Mouse (Mus musculus) erythroblast, embryonic 14.5 days (primary cell): ENCODE results near the gene Prox1. TPM values are rescaled to one million over a fixed set of nuclear protein-coding genes. Genes with fewer than 3 reads are reported as not detected.

ENCODE experiments used
- H3K27me3 ChIP-seq: 2 replicates; pipeline ENCODE4 v1.6.1; 2012; ENCODE audit warnings: inconsistent platforms; ENCODE audit not compliant: control insufficient read depth
- H3K36me3 ChIP-seq: 2 replicates; pipeline ENCODE4 v1.6.1; 2012; ENCODE audit warnings: mild to moderate bottlenecking, inconsistent platforms; ENCODE audit not compliant: control insufficient read depth
- H3K4me1 ChIP-seq: 2 replicates; pipeline ENCODE4 v1.6.1; 2012; ENCODE audit warnings: inconsistent platforms; ENCODE audit not compliant: control insufficient read depth
- H3K4me3 ChIP-seq: replicated peaks from 2 replicates; pipeline ENCODE3; 2012; ENCODE audit warnings: moderate library complexity, mild to moderate bottlenecking, inconsistent platforms
- H3K9me3 ChIP-seq: 2 replicates; pipeline ENCODE4 v1.6.1; 2012; ENCODE audit warnings: low read length, inconsistent platforms, mixed read lengths; ENCODE audit not compliant: control insufficient read depth
- GATA1 ChIP-seq: IDR thresholded peaks from 2 replicates; pipeline ENCODE4 v1.6.1; 2012; ENCODE audit warnings: low read length, inconsistent platforms, mixed read lengths
- TAL1 ChIP-seq: IDR thresholded peaks from 3 replicates; pipeline ENCODE4 v1.6.1; 2012; ENCODE audit warnings: low read length, inconsistent platforms, mixed read lengths
- polyA plus RNA-seq: library from polyadenylated mRNA; stranded (reverse); fragments of >175 nt; gene quantifications from 2 replicates; pipeline ENCODE4 v1.2.3, GENCODE M21; 2012

Prox1 gene
- polyA plus RNA-seq, 1 experiment, result 0.03 TPM

DNA sequence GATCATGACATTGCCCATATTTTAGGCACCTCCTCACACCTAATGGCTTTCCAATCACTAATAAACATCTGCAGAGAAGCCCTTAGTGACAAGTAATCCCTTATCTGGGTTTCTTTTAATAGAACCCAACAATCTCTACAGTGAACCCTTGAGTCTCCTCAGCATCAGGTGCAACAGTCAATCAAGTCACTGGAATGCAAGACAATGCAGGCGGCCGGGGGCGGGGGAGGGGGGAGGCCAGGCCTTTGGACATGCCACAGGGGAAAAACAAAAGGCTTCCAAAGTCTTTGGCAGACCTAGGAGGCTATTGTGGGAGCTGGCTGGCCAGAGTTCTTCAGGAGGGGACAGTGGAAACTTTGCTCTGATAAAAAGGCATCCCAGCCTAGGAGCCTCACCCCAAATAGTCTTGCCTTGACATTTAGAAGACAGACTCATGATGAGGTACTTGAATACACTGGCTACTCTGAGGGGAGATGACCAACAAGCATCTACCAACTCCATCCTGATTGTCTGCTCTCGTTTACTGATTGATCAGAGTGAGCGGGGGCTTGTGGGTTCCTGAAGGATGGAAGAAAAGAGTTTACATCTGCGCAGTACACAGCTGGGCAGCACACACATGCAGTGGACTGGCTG lies 43.2 kb downstream of the Prox1 start:
- Histone ChIP-seq H3K4me1 (no peaks in the 10 kb centered on the region), H3K36me3 (no peaks in the 10 kb centered on the region; the same call in 1 of the 2 replicates), H3K4me3 (no peak overlapping the region), H3K9me3 (no peaks in the 10 kb centered on the region), H3K27me3 (no peaks in the 10 kb centered on the region)
- TF ChIP-seq TAL1, result no peak

GRCm38 (mm10) chr1:190124961-190125739 lies 45.4 kb downstream of the Prox1 start:
- H3K9me3 ChIP-seq, result no peaks in the 10 kb centered on the region
- no peaks in the 10 kb centered on the region for H3K27me3 ChIP-seq
- no peaks in the 10 kb centered on the region for H3K4me1 ChIP-seq
- no peak overlapping the region for H3K4me3 ChIP-seq
- no peaks in the 10 kb centered on the region; the same call in 1 of the 2 replicates for H3K36me3 ChIP-seq
- TF ChIP-seq TAL1 (no peak), GATA1 (no peak)

DNA sequence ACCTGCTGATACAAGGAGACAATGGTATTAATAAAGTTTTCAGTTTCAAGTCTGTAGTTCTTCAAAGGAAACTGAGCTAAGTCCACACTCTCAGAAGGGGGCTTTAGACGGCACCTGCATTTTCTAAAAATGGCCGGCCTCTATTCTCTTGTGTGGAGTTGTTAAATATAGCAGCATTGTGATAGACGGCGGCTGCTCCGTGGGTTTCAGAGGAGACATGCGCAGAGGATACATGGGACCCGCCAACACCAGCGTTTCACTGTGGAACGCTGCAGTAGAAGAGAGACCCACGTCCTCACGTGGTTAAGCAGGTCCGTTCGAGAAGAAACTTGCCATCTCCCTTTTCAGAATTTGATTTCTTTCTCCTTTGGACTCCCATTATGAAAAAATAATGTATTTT lies 47.1 kb downstream of the Prox1 start:
- no peaks in the 10 kb centered on the region; the same call in 1 of the 2 replicates for H3K36me3 ChIP-seq
- no peaks in the 10 kb centered on the region for H3K9me3 ChIP-seq
- H3K4me1 ChIP-seq, result no peaks in the 10 kb centered on the region
- no peak overlapping the region for H3K4me3 ChIP-seq
- TF ChIP-seq TAL1 (no peak), GATA1 (no peak)
- no peaks in the 10 kb centered on the region for H3K27me3 ChIP-seq

GRCm38 (mm10) chr1:190115985-190116384 lies 54.5 kb downstream of the Prox1 start:
- TF ChIP-seq GATA1, result no peak
- TF ChIP-seq TAL1, result no peak
- Histone ChIP-seq H3K4me3 (no peak overlapping the region), H3K36me3 (no peaks in the 10 kb centered on the region), H3K27me3 (no peaks in the 10 kb centered on the region), H3K9me3 (peaks cover 9% of the 10 kb centered on the region), H3K4me1 (no peaks in the 10 kb centered on the region)

DNA sequence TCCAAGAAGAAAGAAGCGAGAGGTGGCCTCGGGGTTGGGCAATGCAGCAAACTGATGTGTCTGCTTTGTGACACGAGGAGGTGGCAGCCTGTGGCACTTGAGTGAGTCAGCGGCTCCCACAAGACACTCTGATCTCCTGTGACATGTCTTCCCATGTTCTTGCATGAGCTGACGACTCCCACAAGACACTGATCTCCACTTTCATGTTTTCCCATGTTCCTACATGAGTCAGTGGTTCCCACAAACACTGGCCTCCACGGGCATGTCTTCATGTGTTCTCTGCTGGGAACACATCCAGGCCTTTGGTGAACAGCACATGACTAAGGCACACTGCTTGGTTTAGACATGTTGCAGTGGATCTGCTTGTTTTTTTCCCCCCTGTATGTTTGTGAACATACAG lies 58.8 kb downstream of the Prox1 start:
- H3K36me3 ChIP-seq, result no peaks in the 10 kb centered on the region
- no peaks in the 10 kb centered on the region for H3K27me3 ChIP-seq
- TF ChIP-seq GATA1, result no peak
- TF ChIP-seq TAL1, result no peak
- no peak overlapping the region for H3K4me3 ChIP-seq
- H3K4me1 ChIP-seq, result no peaks in the 10 kb centered on the region
- H3K9me3 ChIP-seq, result peaks cover 14% of the 10 kb centered on the region

DNA sequence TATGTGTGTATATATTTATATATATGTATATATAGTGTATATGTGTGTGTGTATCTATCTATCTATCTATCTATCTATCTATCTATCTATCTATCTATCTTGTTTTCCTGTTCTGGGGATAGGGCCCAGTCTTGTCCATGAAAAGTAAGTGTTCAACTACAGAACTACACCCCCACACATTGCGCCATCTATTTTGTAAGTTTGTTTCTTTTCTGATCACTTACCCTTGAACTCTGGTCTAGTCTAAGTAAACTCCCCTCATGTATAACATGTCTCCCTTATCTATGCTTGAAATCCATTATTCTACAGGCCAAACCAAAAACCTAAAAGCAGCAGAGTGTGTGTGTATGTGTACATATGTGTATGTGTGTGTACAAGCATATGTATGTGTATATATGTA lies 62.9 kb downstream of the Prox1 start:
- H3K4me3 ChIP-seq, result no peak overlapping the region
- no peaks in the 10 kb centered on the region for H3K36me3 ChIP-seq
- TF ChIP-seq GATA1 (no peak), TAL1 (no peak)
- peaks cover 7% of the 10 kb centered on the region for H3K9me3 ChIP-seq
- H3K27me3 ChIP-seq, result no peaks in the 10 kb centered on the region
- no peaks in the 10 kb centered on the region for H3K4me1 ChIP-seq

DNA sequence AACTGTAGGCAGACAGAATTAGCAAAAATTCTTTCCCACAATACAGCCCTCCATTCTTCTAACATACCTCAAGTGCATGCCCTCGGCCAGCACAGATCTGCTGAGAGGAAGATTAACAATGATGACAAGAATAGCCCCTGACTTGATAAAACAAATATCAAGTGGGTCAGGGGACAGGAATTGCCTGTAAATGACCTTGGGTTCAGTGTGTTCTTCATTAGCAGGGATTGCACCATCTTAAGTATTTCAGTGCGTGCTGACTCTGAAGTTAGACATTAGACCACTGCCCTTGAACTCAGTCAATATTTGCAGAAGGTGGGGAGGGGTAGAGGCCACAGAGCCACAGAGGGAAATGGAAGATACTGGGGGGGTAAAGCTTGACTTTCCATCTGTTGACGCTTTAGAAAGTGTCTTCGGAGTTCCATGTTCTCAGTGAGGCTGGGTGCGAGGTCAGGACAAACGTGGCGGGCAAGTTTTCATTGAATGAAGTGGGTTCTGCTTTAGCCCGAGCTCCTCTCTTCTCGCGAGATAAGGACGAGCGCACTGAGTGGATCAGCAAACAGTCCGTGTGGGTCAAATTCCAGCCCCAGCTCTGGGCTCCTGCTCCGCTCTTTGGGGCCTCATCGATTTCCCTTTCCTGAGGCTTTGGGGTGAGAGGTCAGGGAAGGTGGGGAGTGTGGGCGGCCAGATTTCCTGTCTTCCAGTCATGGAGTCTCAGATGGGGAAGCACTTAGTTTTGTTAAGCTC lies 63.7 kb downstream of the Prox1 start:
- Histone ChIP-seq H3K4me1 (no peaks in the 10 kb centered on the region), H3K4me3 (no peak overlapping the region)
- TF ChIP-seq GATA1, result no peak
- TF ChIP-seq TAL1, result no peak

GRCm38 (mm10) chr1:190106060-190106459 lies 64.5 kb downstream of the Prox1 start:
- Histone ChIP-seq H3K9me3 (peaks cover 7% of the 10 kb centered on the region), H3K27me3 (no peaks in the 10 kb centered on the region), H3K36me3 (no peaks in the 10 kb centered on the region), H3K4me3 (no peak overlapping the region), H3K4me1 (no peaks in the 10 kb centered on the region)
- TF ChIP-seq GATA1 (no peak), TAL1 (no peak)

More for the DNA sequence above, 63.7 kb downstream of the Prox1 start:
- Histone ChIP-seq H3K9me3 (peaks cover 7% of the 10 kb centered on the region), H3K27me3 (no peaks in the 10 kb centered on the region), H3K36me3 (no peaks in the 10 kb centered on the region)

DNA sequence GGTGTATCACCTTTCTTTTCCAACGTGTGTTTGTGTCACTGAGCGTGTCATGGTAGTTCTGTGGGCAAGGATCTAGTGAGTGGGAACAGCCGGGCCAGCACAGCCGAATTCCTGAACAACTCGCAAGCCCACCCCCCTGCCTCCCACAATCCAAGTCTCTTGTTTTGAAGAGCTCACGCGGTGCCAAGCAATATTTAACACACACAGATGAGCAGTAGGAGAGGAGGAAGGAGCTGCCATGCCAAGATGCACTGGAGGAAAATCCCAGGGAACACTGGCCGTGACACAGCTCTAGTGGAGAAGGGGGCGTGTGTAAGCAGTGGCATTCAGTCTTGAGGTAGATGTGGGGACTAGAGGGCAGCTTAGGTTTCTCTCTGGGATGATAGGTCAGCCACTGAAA lies 77.2 kb downstream of the Prox1 start:
- no peaks in the 10 kb centered on the region for H3K27me3 ChIP-seq
- TF ChIP-seq TAL1 (no peak), GATA1 (no peak)
- no peaks in the 10 kb centered on the region for H3K36me3 ChIP-seq
- no peak overlapping the region for H3K4me3 ChIP-seq
- no peaks in the 10 kb centered on the region; the same call in 1 of the 2 replicates for H3K9me3 ChIP-seq
- no peaks in the 10 kb centered on the region for H3K4me1 ChIP-seq
